Mouse (Mus musculus): ENCODE data around the gene Fam219a. TPM values are rescaled to one million over a fixed set of nuclear protein-coding genes. Genes with fewer than 3 reads are reported as not detected.

The Fam219a gene
- total RNA-seq, 2 experiments from 2014 or later = 18.6 to 21.8 TPM

DNA sequence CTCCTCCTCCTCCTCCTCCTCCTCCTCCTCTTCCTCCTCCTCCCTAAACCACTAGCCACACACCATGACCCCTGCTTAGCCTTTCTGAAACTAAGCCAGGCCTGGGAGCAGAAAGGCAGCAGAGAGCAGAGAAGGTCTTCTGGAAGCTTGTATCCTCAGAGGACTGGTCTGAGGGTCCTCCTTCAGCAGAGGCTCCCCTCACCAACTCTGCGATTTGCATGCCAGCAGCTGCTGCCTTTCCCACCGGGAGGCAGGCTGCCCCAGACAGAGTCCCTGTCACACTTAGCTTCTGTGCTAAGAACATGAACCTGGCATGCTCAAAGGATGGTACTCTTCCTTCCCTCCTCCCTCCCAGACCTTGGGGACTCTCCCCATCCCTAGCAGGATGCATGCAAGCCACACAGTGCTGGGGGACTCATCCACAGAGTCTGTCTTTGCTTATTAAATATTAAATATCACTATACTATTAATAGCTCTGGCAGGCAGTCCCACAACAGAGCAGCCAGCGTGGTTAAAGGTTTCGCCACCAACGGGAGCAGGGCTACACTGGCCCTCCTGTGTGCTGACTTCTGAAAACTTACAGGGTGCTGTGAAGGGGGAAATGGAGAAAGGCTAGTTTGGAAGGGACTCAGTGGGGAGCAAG is 12.9 kb downstream of the Fam219a start:
- intact Hi-C loops (cut with DNase I) = no loop called here
- no peak for DNase-seq

DNA sequence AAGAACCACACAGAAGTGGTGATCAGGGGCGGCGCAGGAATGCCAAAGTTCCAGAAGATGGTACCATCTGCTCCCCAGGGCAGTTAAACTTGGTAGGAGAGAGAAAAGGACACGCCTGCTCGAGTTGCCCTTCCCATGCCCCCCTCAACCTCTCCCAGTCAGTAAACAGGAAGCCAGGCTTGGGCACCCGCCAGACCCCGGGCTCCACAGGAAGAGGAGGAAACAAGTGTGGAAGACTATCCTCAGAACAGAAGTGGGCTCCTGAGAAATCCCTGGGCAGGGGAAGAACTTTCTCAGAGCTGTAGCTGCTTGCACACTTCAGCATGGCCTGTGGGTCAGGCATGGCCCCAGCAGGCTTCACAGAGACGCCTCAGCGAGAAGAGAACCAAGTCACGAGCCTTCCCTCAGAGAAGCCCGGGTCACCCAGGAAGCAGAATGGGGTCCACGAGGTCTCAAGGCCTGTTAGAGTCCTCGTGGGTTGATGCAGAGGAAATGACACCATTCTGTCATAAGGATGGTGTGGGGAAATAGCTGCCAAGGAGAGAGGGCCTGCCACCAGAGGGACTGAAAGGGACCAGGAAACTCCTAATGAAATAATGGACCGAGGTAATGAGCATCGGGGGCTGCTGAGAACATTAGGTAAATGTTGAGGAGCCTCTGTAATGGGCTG is 14.2 kb downstream of the Fam219a start:
- intact Hi-C loops (cut with DNase I) = loop anchor here (1.0 kb wide), 1 partner anchor 13 kb away; no protein-coding TSS in a partner anchor
- peak; percentile 65 to 76 for DNase-seq

DNA sequence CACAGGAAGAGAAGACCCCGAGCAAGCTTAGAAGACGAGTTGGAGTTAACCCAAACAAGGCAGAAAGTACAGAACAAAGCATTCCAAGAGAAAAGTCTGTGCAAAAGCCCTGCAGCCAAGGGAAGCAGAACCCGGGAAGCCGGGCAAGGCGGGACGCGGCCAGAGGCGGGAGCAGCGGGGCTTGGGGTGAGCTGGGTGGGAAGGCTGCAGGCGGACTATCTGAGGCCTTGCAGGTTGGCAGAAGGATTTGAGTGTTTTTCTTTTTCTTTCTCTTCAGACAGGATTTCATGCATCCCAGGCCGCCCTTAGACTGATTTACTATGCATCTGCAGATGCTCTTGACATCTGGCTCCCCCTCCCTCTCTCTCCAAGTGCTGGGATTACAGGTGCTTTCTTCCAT is 16.2 kb downstream of the Fam219a start:
- no peak for DNase-seq
- intact Hi-C loops (cut with DNase I) = no loop called here

GRCm38 (mm10) chr4:41552529-41552928 is 16.8 kb downstream of the Fam219a start:
- DNase-seq = peak; percentile 79 to 84
- intact Hi-C loops (cut with DNase I) = loop anchor here (1.0 kb wide), 3 partner anchors 62 to 156 kb away; no protein-coding TSS in a partner anchor

DNA sequence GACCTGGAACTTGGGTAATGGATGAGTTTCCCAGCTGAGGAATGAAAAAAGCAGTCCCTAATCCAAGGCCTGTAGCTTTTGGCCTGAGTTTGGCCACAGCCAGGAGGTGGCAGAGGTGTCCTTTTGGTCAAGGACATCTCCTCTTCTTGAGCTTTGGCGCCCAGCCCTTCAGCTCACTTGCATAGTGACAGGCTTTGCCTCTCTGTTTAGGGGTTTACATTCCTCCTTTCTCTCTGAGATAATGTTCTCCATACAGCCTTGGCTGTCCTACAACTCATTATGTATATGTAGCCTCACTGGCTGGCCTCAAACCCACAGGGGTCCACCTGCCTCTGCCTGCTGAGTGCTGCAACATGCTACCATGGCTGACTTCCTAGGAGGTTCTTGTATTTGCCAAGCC is 22.3 kb downstream of the Fam219a start:
- intact Hi-C loops (cut with DNase I) = loop anchor here (5.0 kb wide), 1 partner anchor 80 kb away; the partner anchor contains the start of gene Nudt2
- no peak for DNase-seq

GRCm38 (mm10) chr4:41545985-41546384 is 23.4 kb downstream of the Fam219a start:
- intact Hi-C loops (cut with DNase I) = loop anchor here (5.0 kb wide), 1 partner anchor 79 kb away; the partner anchor contains the start of gene Nudt2
- DNase-seq = peak; percentile 46 to 66

DNA sequence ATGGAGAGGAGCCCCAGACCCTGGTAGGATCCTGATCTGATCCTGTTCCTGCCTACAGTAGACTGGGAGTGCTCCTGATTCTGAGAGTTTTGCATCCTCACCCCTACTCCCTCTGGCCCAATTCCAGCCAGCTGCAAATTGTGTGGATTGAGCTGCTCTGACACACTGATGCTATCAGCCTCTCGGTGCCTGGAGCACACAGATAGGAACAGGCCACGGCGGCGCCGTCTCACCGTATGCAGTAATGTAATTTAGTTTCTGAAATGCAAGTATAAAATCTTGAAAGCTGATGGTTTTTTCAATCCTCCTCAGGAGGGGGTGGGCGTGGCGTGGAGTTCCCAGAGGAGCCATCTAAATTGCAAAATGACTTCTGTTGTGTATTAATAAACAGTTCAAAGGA is 27.2 kb downstream of the Fam219a start:
- DNase-seq = no peak
- intact Hi-C loops (cut with DNase I) = no loop called here

GRCm38 (mm10) chr4:41534866-41535265 is 34.5 kb downstream of the Fam219a start:
- intact Hi-C loops (cut with DNase I) = no loop called here

GRCm38 (mm10) chr4:41532420-41532819 is 36.9 kb downstream of the Fam219a start:
- DNase-seq = peak; percentile 27 to 46

More at GRCm38 (mm10) chr4:41534866-41535265, 34.5 kb downstream of the Fam219a start:
- no peak for DNase-seq

GRCm38 (mm10) chr4:41527996-41528395 is 41.3 kb downstream of the Fam219a start:
- DNase-seq = peak; percentile 15 to 35
- intact Hi-C loops (cut with DNase I) = loop anchor here (10.0 kb wide), 2 partner anchors 87 to 177 kb away; no protein-coding TSS in a partner anchor

More at GRCm38 (mm10) chr4:41532420-41532819, 36.9 kb downstream of the Fam219a start:
- intact Hi-C loops (cut with DNase I) = no loop called here

DNA sequence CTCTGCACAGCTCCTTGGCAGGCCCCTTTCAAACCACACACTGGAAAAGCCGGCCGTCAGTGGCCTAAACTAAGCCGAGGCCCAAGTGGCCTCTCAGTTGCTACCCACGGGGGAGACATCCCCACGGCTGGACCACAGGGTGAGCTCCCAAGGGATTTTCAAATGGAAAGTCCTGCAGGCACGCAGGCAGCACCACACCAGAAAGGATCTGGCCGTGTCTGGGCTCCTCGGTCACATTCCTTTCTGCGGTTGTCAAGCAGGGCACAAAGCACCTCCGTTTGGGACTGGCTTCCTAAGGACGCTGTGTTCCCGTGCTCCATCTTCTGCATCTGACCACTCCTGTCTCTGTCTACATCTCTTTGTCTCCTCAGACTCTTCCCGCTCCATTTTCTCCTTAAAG is 42.3 kb downstream of the Fam219a start:
- DNase-seq = no peak
- intact Hi-C loops (cut with DNase I) = loop anchor here (10.0 kb wide), 2 partner anchors 88 to 178 kb away; no protein-coding TSS in a partner anchor

- intact Hi-C loops (cut with DNase I) = loop anchor here (10.0 kb wide), 2 partner anchors 88 to 178 kb away; no protein-coding TSS in a partner anchor
Measured at GRCm38 (mm10) chr4:41526553-41526952, 42.8 kb downstream of the Fam219a start.

DNA sequence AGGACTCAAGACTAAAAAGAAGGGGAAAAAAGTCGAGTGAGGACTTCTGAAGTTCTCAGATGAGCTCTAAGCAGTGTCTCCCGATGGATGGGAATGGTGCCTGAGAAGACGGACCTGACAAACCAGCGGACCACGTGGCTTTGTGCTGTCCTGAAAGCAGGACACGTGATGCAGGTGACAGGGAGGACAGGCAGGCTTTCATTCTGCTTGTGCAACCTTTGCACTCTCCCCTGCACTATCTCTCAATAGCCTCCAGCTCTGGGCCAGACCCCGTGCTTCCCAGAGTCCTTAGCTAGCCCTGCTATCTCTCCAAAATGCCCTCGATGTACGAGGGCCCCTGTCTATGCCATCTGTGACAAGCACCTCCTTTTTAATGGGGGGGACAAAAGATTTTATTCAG is 44.5 kb downstream of the Fam219a start:
- intact Hi-C loops (cut with DNase I) = loop anchor here (10.0 kb wide), 2 partner anchors 90 to 180 kb away; no protein-coding TSS in a partner anchor
- DNase-seq = no peak

More at GRCm38 (mm10) chr4:41526553-41526952, 42.8 kb downstream of the Fam219a start:
- no peak for DNase-seq

- intact Hi-C loops (cut with DNase I) = loop anchor here (10.0 kb wide), 2 partner anchors 91 to 181 kb away; no protein-coding TSS in a partner anchor
- no peak for DNase-seq
Measured at GRCm38 (mm10) chr4:41523839-41524238, 45.5 kb downstream of the Fam219a start.

DNA sequence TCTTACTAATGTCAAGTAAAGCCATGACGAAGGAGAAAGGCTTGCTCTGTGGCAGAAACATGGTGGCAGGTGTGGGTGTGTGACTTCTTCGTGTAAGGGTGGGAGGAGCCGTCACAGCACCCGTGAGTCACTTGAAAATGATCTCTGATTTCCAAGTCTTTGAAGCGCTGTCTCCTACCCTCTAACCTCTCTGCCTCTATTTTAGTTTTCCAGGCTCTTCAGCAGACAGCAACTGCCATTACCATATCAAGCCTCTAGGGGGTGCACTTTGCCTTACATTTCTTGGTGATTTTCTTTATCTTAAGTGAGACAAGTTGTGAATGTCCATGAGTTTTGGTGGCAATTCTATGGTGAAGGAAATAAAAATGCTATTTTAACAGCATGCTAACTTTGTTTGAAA is 46.5 kb downstream of the Fam219a start:
- DNase-seq = peak; percentile 28 to 44
- intact Hi-C loops (cut with DNase I) = loop anchor here (10.0 kb wide), 2 partner anchors 92 to 182 kb away; no protein-coding TSS in a partner anchor

GRCm38 (mm10) chr4:41522136-41522535 is 47.2 kb downstream of the Fam219a start:
- no peak for DNase-seq

GRCm38 (mm10) chr4:41520641-41521040 is 48.7 kb downstream of the Fam219a start:
- no peak for DNase-seq
- intact Hi-C loops (cut with DNase I) = loop anchor here (10.0 kb wide), 2 partner anchors 94 to 184 kb away; no protein-coding TSS in a partner anchor

More at GRCm38 (mm10) chr4:41522136-41522535, 47.2 kb downstream of the Fam219a start:
- intact Hi-C loops (cut with DNase I) = loop anchor here (10.0 kb wide), 2 partner anchors 93 to 183 kb away; no protein-coding TSS in a partner anchor

GRCm38 (mm10) chr4:41519195-41519594 is 50.1 kb downstream of the Fam219a start:
- no peak for DNase-seq
- intact Hi-C loops (cut with DNase I) = no loop called here

- no peak for DNase-seq
- intact Hi-C loops (cut with DNase I) = no loop called here
Measured at GRCm38 (mm10) chr4:41518349-41518748, 51.0 kb downstream of the Fam219a start.

- intact Hi-C loops (cut with DNase I) = no loop called here
- DNase-seq = no peak
Measured at GRCm38 (mm10) chr4:41517233-41517632, 52.1 kb downstream of the Fam219a start, which contains the start of gene 1110017D15Rik. Gene 1110017D15Rik (minus strand): TSS chr4:41517333.

DNA sequence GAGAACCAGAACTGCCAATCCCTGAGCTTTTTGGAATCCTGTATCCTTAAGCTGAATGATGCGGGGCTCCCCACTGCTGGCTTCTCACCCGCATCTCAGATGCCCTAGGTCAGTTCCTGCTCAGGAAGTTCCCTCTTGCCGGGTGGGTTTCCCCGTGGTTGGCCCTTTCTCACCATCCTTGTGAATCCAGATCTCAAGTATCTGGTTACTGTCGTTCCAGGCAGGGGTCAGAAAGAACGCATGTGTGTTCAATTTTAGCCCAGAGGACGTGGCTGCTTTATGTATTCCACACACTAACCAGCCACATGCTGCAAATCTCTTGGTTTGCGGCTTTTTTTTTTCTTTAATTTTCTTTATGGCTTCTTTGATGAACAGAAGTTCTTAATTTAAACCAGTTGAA is 55.6 kb downstream of the Fam219a start:
- no peak for DNase-seq
- intact Hi-C loops (cut with DNase I) = no loop called here
